Mouse (Mus musculus) spleen, postnatal 10 days (tissue): ENCODE measurements around the gene Stat5a.
A peak's percentile ranks its signal among the peaks of the same experiment; 100 is the strongest.

ENCODE experiments used
- DNase-seq, 2 experiments: peaks; one replicate each; pipeline ENCODE4 v3.0.0; 2021 to 2022; ENCODE audit warnings: low spot score in 2 of 2

The Stat5a gene

GRCm38 (mm10) chr11:100858935-100859578, at the start of gene Stat5a:
Gene Stat5a (plus strand): TSS chr11:100859351.
- no peak for DNase-seq

- no peak for DNase-seq
Observed at GRCm38 (mm10) chr11:100810516-100810915, 48.6 kb upstream of the Stat5a start.

- peak in 1 of 2 experiments; percentile 38 for DNase-seq
Observed at GRCm38 (mm10) chr11:100811132-100811531, 48.0 kb upstream of the Stat5a start.

- DNase-seq: peak; percentile 68 to 87
Observed at GRCm38 (mm10) chr11:100814498-100814897, 44.7 kb upstream of the Stat5a start.

GRCm38 (mm10) chr11:100816342-100816741, 42.8 kb upstream of the Stat5a start:
- DNase-seq: no peak

GRCm38 (mm10) chr11:100816801-100817200, 42.4 kb upstream of the Stat5a start:
- no peak for DNase-seq

- no peak for DNase-seq
Observed at GRCm38 (mm10) chr11:100817311-100817710, 41.8 kb upstream of the Stat5a start.

GRCm38 (mm10) chr11:100818359-100819012, 40.7 kb upstream of the Stat5a start:
- DNase-seq: peak in 1 of 2 experiments; percentile 29

GRCm38 (mm10) chr11:100819048-100819447, 40.1 kb upstream of the Stat5a start:
- DNase-seq: peak in 1 of 2 experiments; percentile 36

GRCm38 (mm10) chr11:100819626-100820025, 39.5 kb upstream of the Stat5a start:
- DNase-seq: no peak

GRCm38 (mm10) chr11:100820047-100820446, 39.1 kb upstream of the Stat5a start:
- DNase-seq: no peak

- no peak for DNase-seq
Observed at GRCm38 (mm10) chr11:100821605-100822220, 37.4 kb upstream of the Stat5a start.

GRCm38 (mm10) chr11:100822365-100822764, 36.8 kb upstream of the Stat5a start:
- peak; percentile 49 to 62 for DNase-seq

GRCm38 (mm10) chr11:100823543-100824313, 35.4 kb upstream of the Stat5a start:
- DNase-seq: no peak

GRCm38 (mm10) chr11:100824496-100824895, 34.7 kb upstream of the Stat5a start:
- no peak for DNase-seq

- no peak for DNase-seq
Observed at GRCm38 (mm10) chr11:100825451-100825850, 33.7 kb upstream of the Stat5a start.

- peak in 1 of 2 experiments; percentile 61 for DNase-seq
Observed at GRCm38 (mm10) chr11:100826161-100826866, 32.8 kb upstream of the Stat5a start.

- DNase-seq: no peak
Observed at GRCm38 (mm10) chr11:100828676-100829151, 30.4 kb upstream of the Stat5a start.

- no peak for DNase-seq
Observed at GRCm38 (mm10) chr11:100829691-100830090, 29.5 kb upstream of the Stat5a start.

- no peak for DNase-seq
Observed at GRCm38 (mm10) chr11:100831396-100831795, 27.8 kb upstream of the Stat5a start.

GRCm38 (mm10) chr11:100833466-100833865, 25.7 kb upstream of the Stat5a start:
- no peak for DNase-seq
